Mouse (Mus musculus) kidney, adult 2 months (tissue): ENCODE results near the gene Clpb. TPM values are rescaled to one million over a fixed set of nuclear protein-coding genes. Genes with fewer than 3 reads are reported as not detected.

ENCODE experiments used
- DNase-seq: peaks from one replicate; pipeline ENCODE4 v3.0.0; 2021
- H3K27ac ChIP-seq: fragments of 200-500 bp; 2 replicates; pipeline ENCODE4 v1.5.1; 2012; ENCODE audit warnings: low read depth, low read length, control low read depth, inconsistent platforms; ENCODE audit not compliant: insufficient read depth
- H3K27me3 ChIP-seq: fragments of 200-500 bp; replicated peaks from 2 replicates; pipeline ENCODE4 v1.6.1; 2012; ENCODE audit warnings: mild to moderate bottlenecking, moderate library complexity, low read length, inconsistent platforms; ENCODE audit not compliant: control insufficient read depth, insufficient read depth
- H3K36me3 ChIP-seq: fragments of 200-500 bp; 2 replicates; pipeline ENCODE4 v1.6.1; 2012; ENCODE audit warnings: mild to moderate bottlenecking, moderate library complexity, low read length, inconsistent platforms; ENCODE audit not compliant: control insufficient read depth, insufficient read depth
- H3K4me1 ChIP-seq: fragments of 200-500 bp; 2 replicates; pipeline ENCODE4 v1.6.1; 2011; ENCODE audit warnings: low read length; ENCODE audit not compliant: control insufficient read depth, insufficient read depth
- H3K4me3 ChIP-seq: fragments of 200-500 bp; 2 replicates; pipeline ENCODE4 v1.5.1; 2011; ENCODE audit warnings: mild to moderate bottlenecking, low read depth, low read length, control low read depth; ENCODE audit not compliant: insufficient read depth
- CTCF ChIP-seq: fragments of 200-500 bp; conservative IDR thresholded peaks from 2 replicates; pipeline ENCODE4 v1.5.1; 2011; ENCODE audit warnings: low read depth, mild to moderate bottlenecking, control low read depth, low read length, moderate library complexity, mixed read lengths; ENCODE audit not compliant: insufficient read depth, insufficient read length
- POLR2A ChIP-seq: fragments of 200-500 bp; IDR thresholded peaks from one replicate; pipeline ENCODE4 v1.6.1; 2011; ENCODE audit warnings: low read depth, low read length, control low read depth
- WGBS: fragments of 180-500 bp; shearing (Covaris S2); methylation state at CpG from one replicate; pipeline ENCODE4 v1.1.7; 2018; 5-methylcytosine and 5-hydroxymethylcytosine counted together
- polyA plus RNA-seq: library from polyadenylated mRNA; depleted of rRNA; stranded (reverse); fragments of >200 nt; gene quantifications from 2 replicates; pipeline ENCODE4 v1.2.3, GENCODE M21; 2012

The Clpb gene
- polyA plus RNA-seq, 1 experiment, result 84.9 TPM

DNA sequence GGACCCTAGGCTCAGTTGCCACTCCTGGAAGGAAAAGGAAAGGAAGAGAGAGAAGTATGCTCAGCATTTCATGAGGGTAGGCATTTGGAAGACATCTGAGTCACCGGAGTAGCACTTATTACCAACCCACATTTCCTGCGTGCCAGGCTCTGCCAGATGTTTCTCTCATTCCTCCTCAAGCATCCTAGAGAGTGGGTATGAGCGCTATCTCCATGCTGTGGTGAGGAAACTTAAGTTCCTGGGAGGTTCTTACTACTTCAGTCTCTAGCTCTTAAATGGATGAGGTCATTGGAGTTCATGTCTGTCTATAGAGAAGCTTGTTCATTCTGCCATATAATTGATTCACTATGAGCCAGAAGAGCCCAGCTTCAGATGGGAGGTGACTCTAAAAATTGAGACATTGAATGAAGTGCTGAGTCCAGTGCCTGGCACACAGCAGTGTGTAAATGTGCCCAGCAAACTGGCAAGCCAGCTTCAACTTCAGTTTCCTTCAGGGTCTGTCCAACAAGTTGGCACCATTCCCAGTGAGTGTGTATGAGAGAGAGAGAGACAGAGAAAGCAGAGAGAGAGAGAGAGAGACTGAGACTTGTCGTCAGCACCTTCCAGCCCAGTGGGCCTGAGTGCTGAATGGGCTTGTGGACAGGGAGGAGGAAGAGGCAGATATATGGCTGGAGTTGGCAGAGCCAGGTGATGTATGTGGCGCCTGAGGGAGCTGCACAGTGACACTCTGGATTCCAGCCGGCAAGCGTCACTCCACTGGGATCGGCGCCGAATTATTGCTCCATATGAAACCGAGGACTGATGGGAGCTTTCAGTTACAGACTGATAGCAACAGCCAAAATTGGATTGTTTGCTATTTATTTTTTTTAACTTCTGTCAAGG lies 98.7 kb downstream of the Clpb start:
- H3K27me3 ChIP-seq, result no peaks in the 10 kb centered on the region
- TF ChIP-seq POLR2A, result no peak
- no peak for TF ChIP-seq CTCF
- WGBS, result 90% methylated on average over 11 of the region's 11 CpGs
- DNase-seq, result peak; percentile 7
- no peak overlapping the region for H3K4me3 ChIP-seq
- H3K36me3 ChIP-seq, result no peaks in the 10 kb centered on the region
- no peaks in the 10 kb centered on the region for H3K4me1 ChIP-seq
- no peak overlapping the region for H3K27ac ChIP-seq

DNA sequence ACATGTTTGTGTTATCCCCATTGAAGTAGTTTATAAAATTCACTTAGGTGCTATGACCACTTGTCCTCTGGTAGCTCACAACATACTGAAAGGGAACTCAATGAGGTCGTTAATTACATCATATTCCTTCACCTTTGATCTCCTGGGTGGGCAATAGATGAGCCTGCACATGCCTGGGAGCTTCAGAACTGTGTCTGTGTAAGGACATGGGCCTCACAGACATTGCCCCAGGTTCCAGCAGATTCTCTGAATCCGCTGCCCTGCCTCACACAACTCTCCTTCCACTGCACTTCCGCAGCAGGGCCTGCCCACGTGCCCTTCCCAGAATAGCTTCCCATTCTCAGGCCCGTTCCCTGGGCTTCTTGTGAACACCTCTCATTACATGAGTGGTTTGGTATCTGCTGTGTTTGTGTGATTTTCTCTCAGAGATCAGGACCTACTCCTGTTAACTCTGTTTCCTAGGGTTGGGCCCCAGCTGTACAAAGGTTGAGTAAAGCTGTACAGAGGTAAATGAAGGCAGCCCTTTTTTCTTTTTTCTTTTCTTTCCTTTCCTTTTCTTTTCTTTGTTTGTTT lies 104.0 kb downstream of the Clpb start:
- Histone ChIP-seq H3K27ac (no peak overlapping the region), H3K4me1 (no peaks in the 10 kb centered on the region), H3K36me3 (no peaks in the 10 kb centered on the region), H3K27me3 (no peaks in the 10 kb centered on the region), H3K4me3 (no peak overlapping the region)
- no peak for DNase-seq
- TF ChIP-seq CTCF (no peak), POLR2A (no peak)
- 79% methylated on average over 5 of the region's 5 CpGs for WGBS

DNA sequence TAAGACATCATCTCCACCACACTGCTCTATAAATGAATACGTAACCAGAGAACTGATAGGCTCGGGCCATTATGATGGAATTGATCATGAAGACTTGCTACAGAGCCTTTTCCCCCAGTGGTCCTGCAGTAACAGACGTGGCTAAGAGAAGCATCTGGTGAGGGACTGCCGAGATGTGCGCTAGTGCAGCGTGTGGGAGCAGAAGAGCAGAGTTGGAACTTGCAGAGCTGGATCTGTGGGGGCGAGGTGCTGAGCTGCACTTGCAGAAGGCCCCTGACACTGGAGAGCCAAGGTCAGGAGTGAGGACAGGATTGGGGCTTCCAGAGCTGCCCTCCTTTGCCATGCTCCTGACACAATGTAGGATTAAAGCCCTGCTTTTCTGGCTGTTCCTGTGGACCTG lies 106.6 kb downstream of the Clpb start:
- no peak for DNase-seq
- TF ChIP-seq CTCF (no peak), POLR2A (no peak)
- Histone ChIP-seq H3K4me3 (no peak overlapping the region), H3K4me1 (no peaks in the 10 kb centered on the region), H3K36me3 (no peaks in the 10 kb centered on the region), H3K27ac (no peak overlapping the region), H3K27me3 (no peaks in the 10 kb centered on the region)
- 92% methylated on average over 7 of the region's 7 CpGs for WGBS

DNA sequence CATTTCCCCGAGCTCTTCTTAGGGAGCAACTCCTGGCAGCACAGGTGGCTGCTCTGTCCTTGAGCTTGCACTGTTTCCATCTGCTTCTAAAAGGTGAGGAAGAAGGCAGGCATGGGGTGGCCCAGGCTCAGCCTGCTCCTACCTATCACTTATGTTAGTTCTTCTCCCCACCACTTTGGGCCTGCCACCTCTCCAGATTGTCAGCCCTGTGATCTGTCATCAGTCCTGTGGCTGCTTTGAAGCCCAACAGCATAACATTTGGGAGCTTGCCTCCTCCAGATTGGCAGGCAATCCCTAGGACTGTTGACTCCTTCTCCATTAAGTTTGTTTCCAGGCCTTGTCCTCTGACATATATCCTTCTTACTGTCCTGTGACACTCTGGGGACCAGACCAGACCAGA lies 108.2 kb downstream of the Clpb start:
- no peaks in the 10 kb centered on the region for H3K27me3 ChIP-seq
- H3K4me1 ChIP-seq, result no peaks in the 10 kb centered on the region
- DNase-seq, result no peak
- WGBS, result 97% methylated on average over 1 of the region's 1 CpGs
- H3K27ac ChIP-seq, result no peak overlapping the region
- no peak overlapping the region for H3K4me3 ChIP-seq
- no peak for TF ChIP-seq CTCF
- H3K36me3 ChIP-seq, result no peaks in the 10 kb centered on the region

DNA sequence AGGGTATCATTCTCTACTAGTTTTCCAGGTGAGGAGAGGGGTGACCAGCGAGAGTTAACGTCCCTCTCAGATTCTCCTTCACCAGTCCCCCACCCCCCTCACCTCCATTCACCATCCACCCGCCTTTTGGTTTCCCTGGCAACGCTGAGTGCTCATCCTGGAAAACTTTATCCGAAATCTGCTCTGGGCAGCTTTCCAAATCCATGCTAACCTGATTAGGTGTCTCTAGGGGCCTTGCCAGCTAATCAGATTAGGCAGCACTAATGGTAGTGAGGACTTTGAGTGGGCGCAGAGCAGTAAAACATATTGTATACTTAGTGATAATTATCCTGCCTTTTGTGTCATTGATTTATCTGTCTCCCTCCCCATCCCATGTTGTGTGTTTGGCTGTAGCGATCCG lies 109.3 kb downstream of the Clpb start:
- H3K27ac ChIP-seq, result no peak overlapping the region
- H3K36me3 ChIP-seq, result no peaks in the 10 kb centered on the region
- no peaks in the 10 kb centered on the region for H3K27me3 ChIP-seq
- 71% methylated on average over 8 of the region's 8 CpGs for WGBS
- no peaks in the 10 kb centered on the region for H3K4me1 ChIP-seq
- no peak for TF ChIP-seq POLR2A
- TF ChIP-seq CTCF, result no peak
- DNase-seq, result no peak
- H3K4me3 ChIP-seq, result no peak overlapping the region

DNA sequence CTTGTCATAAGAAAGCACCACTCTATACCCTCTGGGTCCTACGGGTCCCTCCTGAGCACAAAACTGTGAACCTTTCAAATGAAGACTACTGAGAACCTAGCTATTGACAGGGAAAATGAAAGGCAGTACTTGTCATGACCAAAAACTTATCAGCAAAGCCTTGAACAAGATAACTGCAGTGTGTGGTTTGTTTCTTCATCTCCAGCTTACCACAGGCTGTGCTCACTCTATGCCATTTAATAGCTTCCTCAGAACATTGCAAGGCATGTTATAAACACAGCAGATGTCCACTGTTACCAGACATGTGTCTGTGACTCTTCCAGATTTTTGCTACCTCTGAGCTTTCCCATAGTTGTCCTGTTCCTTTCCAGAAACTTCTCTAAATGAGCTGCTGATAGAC lies 113.6 kb downstream of the Clpb start:
- Histone ChIP-seq H3K36me3 (no peaks in the 10 kb centered on the region), H3K4me3 (no peak overlapping the region), H3K4me1 (no peaks in the 10 kb centered on the region), H3K27ac (no peak overlapping the region), H3K27me3 (no peaks in the 10 kb centered on the region)
- TF ChIP-seq POLR2A (no peak), CTCF (no peak)
- 97% methylated on average over 1 of the region's 1 CpGs for WGBS
- no peak for DNase-seq

DNA sequence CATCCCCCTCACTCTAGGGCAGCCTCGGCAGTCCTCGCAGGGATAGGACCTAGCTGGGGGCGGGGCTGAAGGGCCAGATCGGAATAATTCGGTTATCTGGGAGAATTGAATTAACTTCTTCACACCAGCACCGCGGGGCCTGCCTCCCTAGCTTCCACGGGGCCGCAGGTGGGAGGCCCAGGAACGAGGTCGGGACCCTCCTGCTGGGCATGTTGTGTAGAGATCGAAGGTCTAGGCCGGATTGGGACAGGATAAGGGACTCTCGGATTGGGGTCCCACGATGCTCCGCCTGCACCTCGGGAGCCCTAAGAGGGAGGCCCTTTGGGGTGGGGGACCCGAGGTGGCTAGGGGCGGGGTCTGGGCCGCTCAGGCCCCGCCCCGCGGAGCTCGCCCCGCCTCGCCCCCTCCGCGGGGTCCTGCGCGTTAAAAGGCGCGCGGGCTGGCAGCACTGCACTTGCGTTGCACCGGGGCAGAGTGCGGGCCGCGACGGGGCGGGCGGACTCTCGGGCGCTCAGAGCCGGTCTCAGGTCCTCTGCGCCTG lies 154.5 kb downstream of the Clpb start, which contains the start of gene Phox2a:
Gene Phox2a (plus strand): TSS at position 453 of the 541 bp plus-strand sequence.
- no peak for DNase-seq
- Histone ChIP-seq H3K36me3 (no peaks in the 10 kb centered on the region), H3K4me3 (no peak within 1 kb of the TSS), H3K4me1 (no peaks in the 10 kb centered on the region), H3K27ac (no peak within 1 kb of the TSS), H3K27me3 (peaks cover 10% of the 10 kb centered on the region)
- no peak for TF ChIP-seq CTCF
- no peak for TF ChIP-seq POLR2A
- 2% methylated on average over 44 of the region's 45 CpGs for WGBS
